Mouse (Mus musculus) kidney, adult 2 months (tissue): ENCODE data around the gene Nprl2. TPM values are rescaled to one million over a fixed set of nuclear protein-coding genes. Genes with fewer than 3 reads are reported as not detected.

Experiments
- DNase-seq: peaks from one replicate; pipeline ENCODE4 v3.0.0; 2021
- H3K27ac ChIP-seq: fragments of 200-500 bp; 2 replicates; pipeline ENCODE4 v1.5.1; 2012; ENCODE audit warnings: low read depth, low read length, control low read depth, inconsistent platforms; ENCODE audit not compliant: insufficient read depth
- H3K27me3 ChIP-seq: fragments of 200-500 bp; replicated peaks from 2 replicates; pipeline ENCODE4 v1.6.1; 2012; ENCODE audit warnings: mild to moderate bottlenecking, moderate library complexity, low read length, inconsistent platforms; ENCODE audit not compliant: control insufficient read depth, insufficient read depth
- H3K36me3 ChIP-seq: fragments of 200-500 bp; 2 replicates; pipeline ENCODE4 v1.6.1; 2012; ENCODE audit warnings: mild to moderate bottlenecking, moderate library complexity, low read length, inconsistent platforms; ENCODE audit not compliant: control insufficient read depth, insufficient read depth
- H3K4me1 ChIP-seq: fragments of 200-500 bp; 2 replicates; pipeline ENCODE4 v1.6.1; 2011; ENCODE audit warnings: low read length; ENCODE audit not compliant: control insufficient read depth, insufficient read depth
- H3K4me3 ChIP-seq: fragments of 200-500 bp; 2 replicates; pipeline ENCODE4 v1.5.1; 2011; ENCODE audit warnings: mild to moderate bottlenecking, low read depth, low read length, control low read depth; ENCODE audit not compliant: insufficient read depth
- CTCF ChIP-seq: fragments of 200-500 bp; conservative IDR thresholded peaks from 2 replicates; pipeline ENCODE4 v1.5.1; 2011; ENCODE audit warnings: low read depth, mild to moderate bottlenecking, control low read depth, low read length, moderate library complexity, mixed read lengths; ENCODE audit not compliant: insufficient read depth, insufficient read length
- POLR2A ChIP-seq: fragments of 200-500 bp; IDR thresholded peaks from one replicate; pipeline ENCODE4 v1.6.1; 2011; ENCODE audit warnings: low read depth, low read length, control low read depth
- WGBS: fragments of 180-500 bp; shearing (Covaris S2); methylation state at CpG from one replicate; pipeline ENCODE4 v1.1.7; 2018; 5-methylcytosine and 5-hydroxymethylcytosine counted together
- polyA plus RNA-seq: library from polyadenylated mRNA; depleted of rRNA; stranded (reverse); fragments of >200 nt; gene quantifications from 2 replicates; pipeline ENCODE4 v1.2.3, GENCODE M21; 2012

The Nprl2 gene
- polyA plus RNA-seq, 1 experiment, result 61.5 TPM

DNA sequence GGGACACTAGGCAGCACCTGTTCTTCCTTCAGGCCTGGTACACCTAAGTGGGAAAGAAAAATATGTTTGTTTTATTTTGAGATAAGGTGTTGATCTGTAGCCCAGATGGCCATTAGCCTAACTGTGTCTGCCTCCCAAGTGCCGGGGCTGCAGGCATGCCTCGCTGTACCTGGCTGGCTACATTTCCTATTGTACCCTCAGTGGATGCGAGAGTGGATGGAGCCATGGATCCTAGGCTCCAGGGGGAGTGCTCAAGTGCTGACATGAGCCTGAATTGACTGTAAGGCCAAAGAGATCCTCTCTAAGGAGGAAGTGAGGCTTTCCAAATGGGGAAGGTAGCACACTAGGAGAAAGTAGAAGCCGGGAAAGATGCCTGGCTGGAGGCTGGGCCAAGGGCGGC lies 5.9 kb downstream of the Nprl2 start:
- TF ChIP-seq CTCF (no peak), POLR2A (no peak)
- Histone ChIP-seq H3K27me3 (no peaks in the 10 kb centered on the region), H3K4me1 (peaks cover 26% of the 10 kb centered on the region; the same call in 1 of the 2 replicates), H3K27ac (no peak overlapping the region), H3K4me3 (no peak overlapping the region), H3K36me3 (no peaks in the 10 kb centered on the region)
- DNase-seq, result no peak
- WGBS, result 83% methylated on average over 5 of the region's 5 CpGs

DNA sequence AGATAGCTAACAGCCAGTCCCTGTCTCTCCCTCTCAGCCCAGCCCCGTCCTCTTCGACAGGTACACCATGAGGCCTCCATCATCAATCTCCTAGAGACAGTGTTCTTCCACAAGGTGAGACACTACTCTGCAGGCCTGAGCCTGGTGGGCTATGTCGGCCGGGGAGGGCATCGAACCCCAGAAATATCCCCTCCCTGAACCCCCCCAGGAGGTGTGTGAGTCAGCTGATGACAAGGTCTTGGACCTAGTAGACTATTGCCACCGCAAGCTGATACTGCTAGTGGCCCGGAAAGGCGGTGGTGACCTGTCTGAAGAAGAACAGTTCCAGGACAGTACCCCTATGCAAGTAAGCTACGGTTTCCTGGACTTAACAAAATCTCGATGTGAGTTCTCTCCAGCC lies 6.8 kb downstream of the Nprl2 start:
- Histone ChIP-seq H3K36me3 (no peaks in the 10 kb centered on the region), H3K27ac (no peak overlapping the region), H3K4me3 (no peak overlapping the region), H3K4me1 (peaks cover 31% of the 10 kb centered on the region; the same call in 1 of the 2 replicates), H3K27me3 (no peaks in the 10 kb centered on the region)
- WGBS, result 91% methylated on average over 10 of the region's 10 CpGs
- no peak for DNase-seq
- TF ChIP-seq CTCF (no peak), POLR2A (no peak)

DNA sequence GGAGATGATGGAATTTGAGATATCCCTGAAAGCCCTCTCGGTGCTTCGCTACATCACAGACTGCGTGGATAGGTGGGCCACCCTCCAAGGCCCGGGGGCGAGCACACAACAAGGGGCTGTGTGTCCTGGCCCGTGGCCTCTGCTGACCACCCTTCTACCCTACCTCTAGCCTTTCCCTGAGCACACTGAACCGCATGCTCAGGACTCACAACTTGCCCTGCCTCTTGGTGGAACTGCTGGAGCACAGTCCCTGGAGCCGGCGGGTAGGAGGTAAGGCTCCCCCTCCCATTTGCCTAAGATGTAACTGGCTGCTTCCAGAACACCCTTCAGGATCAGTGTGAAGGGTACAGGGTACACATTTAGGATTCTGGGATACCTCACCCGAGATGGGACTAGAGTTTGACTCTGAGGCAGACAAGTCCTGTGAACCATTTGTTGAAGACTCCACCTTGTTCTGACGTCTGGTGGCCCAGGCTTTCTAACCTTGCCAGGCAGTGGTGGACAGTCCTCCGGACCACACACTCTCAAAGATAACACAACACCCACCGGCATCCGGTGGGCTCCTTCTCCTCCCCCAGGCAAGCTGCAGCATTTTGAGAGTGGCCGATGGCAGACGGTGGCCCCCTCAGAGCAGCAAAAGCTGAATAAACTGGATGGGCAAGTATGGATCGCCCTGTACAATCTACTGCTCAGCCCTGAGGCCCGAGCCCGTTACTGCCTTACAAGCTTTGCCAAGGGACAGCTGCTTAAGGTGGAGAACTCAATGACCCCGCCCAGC lies 7.5 kb downstream of the Nprl2 start:
- no peak for TF ChIP-seq CTCF
- no peak for TF ChIP-seq POLR2A
- Histone ChIP-seq H3K4me3 (no peak overlapping the region), H3K36me3 (no peaks in the 10 kb centered on the region), H3K4me1 (peaks cover 32% of the 10 kb centered on the region; the same call in 1 of the 2 replicates), H3K27me3 (no peaks in the 10 kb centered on the region), H3K27ac (no peak overlapping the region)
- WGBS, result 87% methylated on average over 20 of the region's 20 CpGs
- DNase-seq, result no peak

DNA sequence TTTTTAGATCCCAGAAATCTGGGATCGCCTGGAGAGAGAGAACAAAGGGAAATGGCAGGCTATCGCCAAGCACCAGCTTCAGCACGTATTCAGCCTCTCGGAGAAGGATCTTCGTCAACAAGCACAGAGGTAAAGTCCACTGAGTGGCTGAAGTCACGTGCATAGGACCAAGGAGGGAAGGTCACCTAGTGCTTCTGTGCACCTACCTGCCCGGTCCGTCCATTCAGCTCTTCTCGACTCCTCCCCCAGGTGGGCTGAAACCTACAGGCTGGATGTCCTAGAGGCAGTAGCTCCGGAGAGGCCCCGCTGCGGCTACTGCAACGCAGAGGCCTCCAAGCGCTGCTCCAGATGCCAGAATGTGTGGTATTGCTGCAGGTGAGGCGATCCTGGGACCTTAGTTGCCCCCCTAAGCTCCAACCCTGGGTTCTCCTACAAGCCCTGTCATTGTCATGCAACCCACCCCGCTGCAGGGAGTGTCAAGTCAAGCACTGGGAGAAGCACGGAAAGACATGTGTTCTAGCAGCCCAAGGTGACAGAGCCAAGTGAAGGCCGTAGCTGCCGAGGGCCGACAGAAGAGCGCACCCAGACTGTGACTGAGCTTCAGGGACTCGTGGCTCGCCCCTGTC lies 8.6 kb downstream of the Nprl2 start:
- peak overlapping the region; percentile 89 for H3K27ac ChIP-seq
- peak; percentile 95 for DNase-seq
- no peaks in the 10 kb centered on the region for H3K27me3 ChIP-seq
- WGBS, result 53% methylated on average over 23 of the region's 23 CpGs
- H3K4me3 ChIP-seq, result peak overlapping the region; percentile 67
- no peaks in the 10 kb centered on the region for H3K36me3 ChIP-seq
- H3K4me1 ChIP-seq, result peaks cover 32% of the 10 kb centered on the region; the same call in 1 of the 2 replicates
- TF ChIP-seq POLR2A (peak; percentile 1), CTCF (no peak)

DNA sequence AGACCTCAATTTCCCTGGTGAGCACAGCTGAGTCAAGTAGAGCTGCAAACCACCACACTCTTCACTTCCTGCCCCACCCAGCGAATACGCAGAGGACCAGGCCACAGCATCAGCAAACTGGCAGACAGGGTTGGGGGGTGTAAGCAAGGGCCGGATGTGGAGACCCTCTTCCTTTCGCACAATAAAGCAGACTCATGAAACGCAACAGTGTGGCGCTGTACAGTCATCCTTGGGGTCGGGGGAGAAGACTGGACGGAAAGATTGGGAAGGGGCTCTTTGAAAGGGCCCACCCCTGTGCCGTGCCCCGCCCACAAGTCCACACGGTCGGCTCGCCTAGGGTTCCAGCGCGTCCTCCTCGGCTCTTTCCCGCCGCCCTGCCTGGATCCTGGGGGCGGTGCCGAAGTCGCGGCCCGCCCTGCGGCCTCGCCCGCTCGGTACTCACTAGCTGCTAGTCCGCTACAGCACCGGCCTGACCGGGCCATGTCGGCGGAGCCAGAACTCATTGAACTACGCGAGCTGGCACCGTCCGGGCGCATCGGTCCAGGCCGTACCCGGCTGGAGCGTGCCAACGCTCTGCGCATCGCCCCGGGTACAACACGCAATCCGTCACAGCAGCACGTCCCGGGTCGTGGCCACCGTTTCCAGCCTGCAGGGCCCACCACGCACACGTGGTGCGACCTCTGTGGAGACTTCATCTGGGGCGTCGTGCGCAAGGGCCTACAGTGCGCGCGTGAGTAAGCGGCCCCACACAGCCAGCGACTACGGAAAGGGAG lies 9.3 kb downstream of the Nprl2 start, which contains the start of gene Rassf1:
Gene Rassf1 (plus strand): TSS at position 439 of the 773 bp plus-strand sequence.
- Histone ChIP-seq H3K27ac (peak within 1 kb of the TSS; percentile 89), H3K36me3 (no peaks in the 10 kb centered on the region), H3K4me1 (peaks cover 33% of the 10 kb centered on the region; the same call in 1 of the 2 replicates), H3K27me3 (no peaks in the 10 kb centered on the region), H3K4me3 (peak within 1 kb of the TSS; percentile 67)
- peak; percentile 90 for DNase-seq
- no peak for TF ChIP-seq CTCF
- TF ChIP-seq POLR2A, result peak; percentile 29
- 8% methylated on average over 63 of the region's 63 CpGs for WGBS

DNA sequence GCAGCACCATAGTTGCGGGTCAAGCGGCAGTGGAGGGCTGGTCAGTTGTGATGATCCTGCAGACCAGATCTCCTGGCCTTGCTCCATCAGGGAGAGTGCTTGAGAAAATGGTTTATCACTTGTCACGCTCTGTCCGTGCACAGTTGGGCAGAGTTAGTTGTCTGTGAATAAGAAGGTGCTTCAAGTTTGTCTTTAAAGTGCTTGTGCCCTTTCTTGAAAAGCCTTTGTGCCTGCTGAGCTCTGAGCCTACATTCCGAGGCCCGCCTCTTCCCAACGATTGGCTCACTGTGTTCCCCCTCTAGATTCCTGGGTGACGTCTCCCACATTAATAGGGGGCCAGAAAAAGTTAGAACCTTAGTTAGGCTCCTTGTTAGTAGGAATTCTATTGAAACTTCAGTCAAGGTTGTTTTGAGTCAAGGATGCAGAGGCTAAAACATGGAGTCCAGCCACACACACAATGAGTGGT lies 9.9 kb downstream of the Nprl2 start:
- Histone ChIP-seq H3K4me3 (peak overlapping the region; percentile 67), H3K27ac (peak overlapping the region; percentile 51), H3K36me3 (no peaks in the 10 kb centered on the region), H3K27me3 (no peaks in the 10 kb centered on the region), H3K4me1 (peaks cover 37% of the 10 kb centered on the region; the same call in 1 of the 2 replicates)
- DNase-seq, result no peak
- 33% methylated on average over 8 of the region's 8 CpGs for WGBS
- TF ChIP-seq POLR2A, result no peak
- TF ChIP-seq CTCF, result no peak
